9 mouse cellular contexts compared by ENCODE assay signal in genomic region chr14:12821831-12822490, GRCm38 (mm10). TPM values are rescaled to one million over a fixed set of nuclear protein-coding genes. Genes with fewer than 3 reads are reported as not detected.
A peak's percentile ranks its signal among the peaks of the same experiment; 100 is the strongest.
DNase-seq lines count a peak whose midpoint lies in the region; ATAC-seq and TF ChIP-seq lines count a peak whose summit lies in the region.
"Had no signal": no experiment of that assay in that cellular context is flagged by ENCODE, and none has a peak within 500 bp of the region (broad histone marks: within the 10 kb centered on the region; RNA-seq: fewer than 3 reads in every experiment).

No protein-coding gene starts in this region.

- peak overlapping the region; percentile 75 for H3K4me3 ChIP-seq in forebrain, embryonic 10.5 days
- H3K4me3 ChIP-seq in hindbrain, embryonic 13.5 days: peak overlapping the region; percentile 92
- H3K4me3 ChIP-seq in limb, embryonic 12.5 days (replicated peaks): peak overlapping the region; percentile 58

- H3K36me3 ChIP-seq in forebrain, embryonic 10.5 days (replicated peaks): no peaks in the 10 kb centered on the region
- H3K36me3 ChIP-seq in hindbrain, embryonic 13.5 days: no peaks in the 10 kb centered on the region
- no peaks in the 10 kb centered on the region for H3K36me3 ChIP-seq in limb, embryonic 12.5 days

- ATAC-seq in hindbrain, embryonic 13.5 days (ENCODE audit: low FRiP score): peak; percentile 82
- peak; percentile 67; the same call in 1 of the 2 replicates for ATAC-seq in limb, embryonic 12.5 days (ENCODE audit: insufficient number of reproducible peaks, insufficient read depth, low FRiP score, low TSS enrichment, low read depth)

- peaks cover 27% of the 10 kb centered on the region for H3K4me1 ChIP-seq in forebrain, embryonic 10.5 days
- peaks cover 37% of the 10 kb centered on the region for H3K4me1 ChIP-seq in hindbrain, embryonic 13.5 days (replicated peaks)
- peaks cover 11% of the 10 kb centered on the region for H3K4me1 ChIP-seq in limb, embryonic 12.5 days (replicated peaks)

- H3K27me3 ChIP-seq in forebrain, embryonic 10.5 days (ENCODE audit: poor library complexity, severe bottlenecking): peaks cover 23% of the 10 kb centered on the region
- no peaks in the 10 kb centered on the region for H3K27me3 ChIP-seq in hindbrain, embryonic 13.5 days
- peaks cover 28% of the 10 kb centered on the region for H3K27me3 ChIP-seq in limb, embryonic 12.5 days

- peak; percentile 3 for DNase-seq in heart, adult 8-10 months (ENCODE audit: low spot score)
- DNase-seq in heart, adult 11 months: no peak
- DNase-seq in brain, embryonic 14.5 days (ENCODE audit: low read depth): peak; percentile 87
- DNase-seq in forebrain, embryonic 10.5 days (ENCODE audit: extremely low spot score, low spot score): peak; percentile 71
- DNase-seq in ovary, postnatal 36 days (ENCODE audit: low spot score): peak; percentile 46
- DNase-seq in spleen, postnatal 14 days (ENCODE audit: low spot score in 2 of 2): no peak

- peak; percentile 30; the same call in 1 of the 2 replicates for TF ChIP-seq POLR2A in brain, embryonic 14.5 days (IDR thresholded peaks at IDR 0.05; ENCODE audit: borderline replicate concordance, extremely low read depth, insufficient read depth, insufficient read length, poor library complexity, severe bottlenecking)

- H3K27ac ChIP-seq in forebrain, embryonic 10.5 days: peak overlapping the region; percentile 90
- peak overlapping the region; percentile 100 for H3K27ac ChIP-seq in hindbrain, embryonic 13.5 days
- H3K27ac ChIP-seq in limb, embryonic 12.5 days: no peak overlapping the region

- TF ChIP-seq CTCF in brain, embryonic 14.5 days (IDR thresholded peaks at IDR 0.05; ENCODE audit: borderline replicate concordance, extremely low read depth, insufficient read depth, insufficient read length): no peak

- H3K4me2 ChIP-seq in hindbrain, embryonic 13.5 days: peak overlapping the region; percentile 74
- H3K4me2 ChIP-seq in limb, embryonic 12.5 days: peak overlapping the region; percentile 98

- H3K9ac ChIP-seq in hindbrain, embryonic 13.5 days: peak overlapping the region; percentile 99
- H3K9ac ChIP-seq in limb, embryonic 12.5 days (replicated peaks): peak overlapping the region; percentile 54

- WGBS in forebrain, embryonic 10.5 days: under 1% methylated on average over 58 of the region's 58 CpGs
- under 1% methylated on average over 56 of the region's 58 CpGs for WGBS in hindbrain, embryonic 13.5 days
- WGBS in limb, embryonic 12.5 days: under 1% methylated on average over 55 of the region's 58 CpGs

- H3K9me3 ChIP-seq in forebrain, embryonic 10.5 days: no peaks in the 10 kb centered on the region
- H3K9me3 ChIP-seq in hindbrain, embryonic 13.5 days: no peaks in the 10 kb centered on the region
- H3K9me3 ChIP-seq in limb, embryonic 12.5 days: no peaks in the 10 kb centered on the region

RNA-seq across cellular contexts. Expression of gene Cadps, which starts 0.9 kb away (rescaled TPM):
- under 1 TPM; 0.06 to 0.17 (median 0.11) TPM for total RNA-seq in heart, adult 8-10 months (2022)
- 121 and 146 TPM in 2 replicates for polyA plus RNA-seq in brain, embryonic 14.5 days (2012; rRNA removed)
- 2.0 and 2.8 TPM in 2 replicates for polyA plus RNA-seq in forebrain, embryonic 10.5 days (2016; fragmentation: Nextera tagmentation; extraction: Ambion mirVana)
- 33.9 and 34.4 TPM in 2 replicates for polyA plus RNA-seq in hindbrain, embryonic 13.5 days (2015; fragmentation: Nextera tagmentation; extraction: Ambion mirVana)
- polyA plus RNA-seq in limb, embryonic 12.5 days (2016; fragmentation: Nextera tagmentation; extraction: Ambion mirVana): 0.40 and 1.1 TPM in 2 replicates
- polyA plus RNA-seq: liver, adult 2 months had no signal

Comparison
In these comparisons a context has a peak if more than half of its experiments do, and no peak if none do; other contexts are left out.
1. DNase-seq: peak in heart, adult 8-10 months (single experiment), brain, embryonic 14.5 days (single experiment), forebrain, embryonic 10.5 days (single experiment) and ovary, postnatal 36 days (single experiment); none in heart, adult 11 months (single experiment) and spleen, postnatal 14 days (0 of 2).
2. Peak in every context shown above with its lines, with median percentiles within 50 percentile points of each other: H3K4me3 ChIP-seq.